Mouse (Mus musculus) heart, adult 2 months (tissue): ENCODE results near the gene Surf2.

Experiments
- CTCF ChIP-seq: fragments of 200-600 bp; IDR thresholded peaks from 2 replicates; pipeline ENCODE4 v1.8.1; 2022; ENCODE audit warnings: antibody characterized with exemption, mild to moderate bottlenecking, moderate library complexity
- POLR2A ChIP-seq: fragments of 200-500 bp; IDR thresholded peaks from 2 replicates; pipeline ENCODE4 v1.6.1; 2011; ENCODE audit warnings: mild to moderate bottlenecking, low read depth, low read length, control low read depth; ENCODE audit not compliant: insufficient read depth

GRCm38 (mm10) chr2:26901834-26902400, 14.2 kb upstream of the Surf2 start:
- TF ChIP-seq POLR2A (no peak), CTCF (no peak)
